9 mouse cellular contexts compared by ENCODE assay signal in genomic region chr16:70881098-70881850, GRCm38 (mm10).
DNase-seq lines count a peak whose midpoint lies in the region; ATAC-seq lines count a peak whose summit lies in the region.
"Had no signal": no experiment of that assay in that cellular context is flagged by ENCODE, and none has a peak within 500 bp of the region (broad histone marks: within the 10 kb centered on the region; RNA-seq: fewer than 3 reads in every experiment).

No protein-coding gene starts in this region.

- H3K9ac ChIP-seq in neural tube, embryonic 11.5 days (ENCODE audit: low read length), result no peak overlapping the region
- no peak overlapping the region for H3K9ac ChIP-seq in midbrain, embryonic 11.5 days (ENCODE audit: low read length)

- no peak overlapping the region for H3K4me3 ChIP-seq in neural tube, embryonic 11.5 days (ENCODE audit: low read depth, low read length)
- no peak overlapping the region for H3K4me3 ChIP-seq in midbrain, embryonic 11.5 days (ENCODE audit: low read depth, low read length)
- H3K4me3 ChIP-seq in limb, embryonic 10.5 days, result no peak overlapping the region
- H3K4me3 ChIP-seq: embryonic facial prominence, embryonic 10.5 days had no signal

- no peaks in the 10 kb centered on the region for H3K9me3 ChIP-seq in neural tube, embryonic 11.5 days (ENCODE audit: control insufficient read depth, low read length)
- H3K9me3 ChIP-seq in midbrain, embryonic 11.5 days (ENCODE audit: control insufficient read depth, low read length), result no peaks in the 10 kb centered on the region
- no peaks in the 10 kb centered on the region for H3K9me3 ChIP-seq in limb, embryonic 10.5 days (replicated peaks)
- H3K9me3 ChIP-seq: embryonic facial prominence, embryonic 10.5 days had no signal

- ATAC-seq in neural tube, embryonic 11.5 days (ENCODE audit: insufficient read depth, low FRiP score, low TSS enrichment), result peak; percentile 49; the same call in 1 of the 2 replicates
- peak; percentile 22; the same call in 1 of the 2 replicates for ATAC-seq in midbrain, embryonic 11.5 days (ENCODE audit: low FRiP score)

- H3K27me3 ChIP-seq in neural tube, embryonic 11.5 days (ENCODE audit: control insufficient read depth, insufficient read depth, low read length), result no peaks in the 10 kb centered on the region
- H3K27me3 ChIP-seq in midbrain, embryonic 11.5 days (ENCODE audit: control insufficient read depth, insufficient read depth, low read length), result no peaks in the 10 kb centered on the region
- no peaks in the 10 kb centered on the region for H3K27me3 ChIP-seq in limb, embryonic 10.5 days (ENCODE audit: low read depth, poor library complexity, severe bottlenecking)

- H3K27ac ChIP-seq in neural tube, embryonic 11.5 days (ENCODE audit: low read depth, low read length), result no peak overlapping the region
- no peak overlapping the region for H3K27ac ChIP-seq in midbrain, embryonic 11.5 days (ENCODE audit: low read depth, low read length)
- H3K27ac ChIP-seq in limb, embryonic 10.5 days, result no peak overlapping the region
- H3K27ac ChIP-seq: embryonic facial prominence, embryonic 10.5 days had no signal

- peaks cover 3% of the 10 kb centered on the region; the same call in 1 of the 2 replicates for H3K4me1 ChIP-seq in neural tube, embryonic 11.5 days (ENCODE audit: control insufficient read depth, insufficient read depth, low read length)
- H3K4me1 ChIP-seq in midbrain, embryonic 11.5 days (ENCODE audit: control insufficient read depth, insufficient read depth, low read length), result no peaks in the 10 kb centered on the region
- H3K4me1 ChIP-seq in limb, embryonic 10.5 days, result no peaks in the 10 kb centered on the region
- H3K4me1 ChIP-seq: embryonic facial prominence, embryonic 10.5 days had no signal

- 61% methylated on average over 14 of the region's 14 CpGs for WGBS in neural tube, embryonic 11.5 days
- 74% methylated on average over 14 of the region's 14 CpGs for WGBS in midbrain, embryonic 11.5 days
- WGBS in limb, embryonic 10.5 days, result 83% methylated on average over 14 of the region's 14 CpGs

- no peak overlapping the region for H3K4me2 ChIP-seq in neural tube, embryonic 11.5 days (ENCODE audit: low read depth)
- no peak overlapping the region for H3K4me2 ChIP-seq in midbrain, embryonic 11.5 days

- DNase-seq in embryo, embryonic 11 days, result peak; percentile 6
- no peak for DNase-seq in embryo, embryonic 10.5 days (ENCODE audit: low spot score)
- DNase-seq in neural tube, embryonic 11.5 days (ENCODE audit: low spot score), result no peak
- no peak for DNase-seq in neural tube, embryonic 10.5 days (ENCODE audit: extremely low spot score, low spot score)
- DNase-seq in midbrain, embryonic 11.5 days (ENCODE audit: low spot score, missing footprints), result no peak
- peak; percentile 37 for DNase-seq in right cerebral cortex, postnatal 25 days
- DNase-seq in limb, embryonic 10.5 days (ENCODE audit: low spot score), result no peak
- no peak for DNase-seq in urinary bladder, postnatal 10 days (ENCODE audit: low spot score)

- no peaks in the 10 kb centered on the region for H3K36me3 ChIP-seq in neural tube, embryonic 11.5 days (ENCODE audit: control insufficient read depth, insufficient read depth, low read length)
- H3K36me3 ChIP-seq in midbrain, embryonic 11.5 days (ENCODE audit: control insufficient read depth, insufficient read depth, low read length), result no peaks in the 10 kb centered on the region
- no peaks in the 10 kb centered on the region for H3K36me3 ChIP-seq in limb, embryonic 10.5 days
- H3K36me3 ChIP-seq: embryonic facial prominence, embryonic 10.5 days had no signal

Comparison
In these comparisons a context has a peak if more than half of its experiments do, and no peak if none do; other contexts are left out.
1. DNase-seq: peak in embryo, embryonic 11 days (single experiment) and right cerebral cortex, postnatal 25 days (single experiment); none in embryo, embryonic 10.5 days (single experiment), neural tube, embryonic 11.5 days (single experiment), neural tube, embryonic 10.5 days (single experiment), midbrain, embryonic 11.5 days (single experiment), limb, embryonic 10.5 days (single experiment) and urinary bladder, postnatal 10 days (single experiment).